Mouse (Mus musculus) spleen, adult 2 months (tissue): ENCODE results near the gene Laptm4a.

Experiments
- CTCF ChIP-seq: fragments of 200-500 bp; IDR thresholded peaks from 2 replicates; pipeline ENCODE4 v1.5.1; 2011; ENCODE audit warnings: mild to moderate bottlenecking, inconsistent platforms; ENCODE audit not compliant: insufficient read depth, insufficient read length, insufficient replicate concordance; ENCODE audit errors: extremely low read depth
- POLR2A ChIP-seq: fragments of 200-500 bp; IDR thresholded peaks from 2 replicates; pipeline ENCODE4 v1.6.1; 2011; ENCODE audit warnings: low read depth, low read length, inconsistent platforms

- TF ChIP-seq CTCF: no peak
- no peak for TF ChIP-seq POLR2A
Measured at GRCm38 (mm10) chr12:8954161-8954561, 32.7 kb downstream of the Laptm4a start.
